Mouse (Mus musculus) heart, postnatal 0 days (tissue): Measurements from ENCODE around the gene Phospho1.

ENCODE experiments used
- CTCF ChIP-seq: IDR thresholded peaks from 2 replicates; pipeline ENCODE4 v1.5.1; 2016; ENCODE audit warnings: antibody characterized with exemption, control low read depth, low read depth
- EP300 ChIP-seq: IDR thresholded peaks from 2 replicates; pipeline ENCODE4 v1.6.1; 2016; ENCODE audit warnings: antibody characterized with exemption, low read depth

GRCm38 (mm10) chr11:95783457-95783856 is 40.8 kb upstream of the Phospho1 start:
- TF ChIP-seq CTCF (no peak), EP300 (no peak)
